Comparison of ENCODE assay signal across 22 mouse cellular contexts in the genomic region with DNA sequence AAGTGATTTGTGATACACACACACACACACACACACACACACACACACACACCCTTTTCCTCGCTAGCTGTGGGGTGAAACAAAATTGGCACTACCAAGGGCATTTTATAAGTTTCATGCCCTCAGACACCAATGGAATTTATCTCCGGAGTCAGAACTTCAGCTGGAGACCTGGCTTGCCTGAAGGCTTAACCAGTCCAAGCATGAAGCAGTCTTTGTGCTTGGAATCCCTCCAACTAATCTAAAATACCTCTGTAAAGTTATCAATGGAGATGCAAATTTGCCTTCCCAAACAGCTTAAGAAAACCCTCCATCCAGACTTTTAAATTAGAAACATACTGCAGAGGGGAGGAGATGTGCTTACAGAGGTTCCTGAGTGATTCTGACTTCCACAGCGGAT. TPM values are rescaled to one million over a fixed set of nuclear protein-coding genes. Genes with fewer than 3 reads are reported as not detected.
A peak's percentile ranks its signal among the peaks of the same experiment; 100 is the strongest.
DNase-seq lines count a peak whose midpoint lies in the region; ATAC-seq and TF ChIP-seq lines count a peak whose summit lies in the region.
"Had no signal": no experiment of that assay in that cellular context is flagged by ENCODE, and none has a peak within 500 bp of the region (broad histone marks: within the 10 kb centered on the region; RNA-seq: fewer than 3 reads in every experiment).

No protein-coding gene starts in this region.

- H3K4me1 ChIP-seq in embryonic facial prominence, embryonic 14.5 days (ENCODE audit: control insufficient read depth, insufficient read depth, low read length): 0 out of 2 replicates have a peak, but pooled peaks cover 4% of the 10 kb centered on the region
- peaks cover 22% of the 10 kb centered on the region for H3K4me1 ChIP-seq in embryonic facial prominence, embryonic 10.5 days
- H3K4me1 ChIP-seq in brown adipose tissue, adult 24 weeks (ENCODE audit: control insufficient read depth, insufficient read depth, insufficient read length, low read length): no peaks in the 10 kb centered on the region; the same call in 1 of the 2 replicates
- H3K4me1 ChIP-seq in hindbrain, embryonic 13.5 days (replicated peaks): no peaks in the 10 kb centered on the region
- H3K4me1 ChIP-seq: forebrain, embryonic 12.5 days had no signal

- H3K4me3 ChIP-seq in embryonic facial prominence, embryonic 14.5 days (ENCODE audit: low read depth, low read length): no peak overlapping the region
- H3K4me3 ChIP-seq in embryonic facial prominence, embryonic 10.5 days: no peak overlapping the region
- H3K4me3 ChIP-seq in brown adipose tissue, adult 24 weeks (ENCODE audit: insufficient read depth, low read depth, low read length): no peak overlapping the region
- peak overlapping the region; percentile 12 for H3K4me3 ChIP-seq in myocyte
- no peak overlapping the region for H3K4me3 ChIP-seq in hindbrain, embryonic 13.5 days
- H3K4me3 ChIP-seq: embryonic facial prominence, embryonic 13.5 days; erythroblast, embryonic 14.5 days; forebrain, embryonic 10.5 days; forebrain, embryonic 12.5 days had no signal

- no peaks in the 10 kb centered on the region for H3K36me3 ChIP-seq in embryonic facial prominence, embryonic 14.5 days (ENCODE audit: control insufficient read depth, insufficient read depth, low read length)
- H3K36me3 ChIP-seq in embryonic facial prominence, embryonic 10.5 days (replicated peaks): no peaks in the 10 kb centered on the region
- H3K36me3 ChIP-seq in myocyte (ENCODE audit: control insufficient read depth, insufficient read depth): no peaks in the 10 kb centered on the region
- no peaks in the 10 kb centered on the region for H3K36me3 ChIP-seq in hindbrain, embryonic 13.5 days
- H3K36me3 ChIP-seq: embryonic facial prominence, embryonic 13.5 days; forebrain, embryonic 10.5 days; forebrain, embryonic 12.5 days had no signal

- no peak overlapping the region for H3ac ChIP-seq in myocyte (ENCODE audit: control insufficient read depth, insufficient read length)

- no peak overlapping the region for H3K27ac ChIP-seq in embryonic facial prominence, embryonic 14.5 days (replicated peaks; ENCODE audit: low read depth, low read length)
- H3K27ac ChIP-seq in embryonic facial prominence, embryonic 10.5 days (replicated peaks): no peak overlapping the region
- H3K27ac ChIP-seq in brown adipose tissue, adult 24 weeks (replicated peaks; ENCODE audit: low read depth, low read length): peak overlapping the region; percentile 58; the same call in 1 of the 2 replicates
- H3K27ac ChIP-seq in hindbrain, embryonic 13.5 days: no peak overlapping the region
- H3K27ac ChIP-seq: embryonic facial prominence, embryonic 13.5 days; forebrain, embryonic 10.5 days; forebrain, embryonic 12.5 days had no signal

- ATAC-seq in embryonic facial prominence, embryonic 14.5 days (ENCODE audit: low read depth): no peak
- ATAC-seq in hindbrain, embryonic 13.5 days (ENCODE audit: low FRiP score): no peak
- ATAC-seq: activated CD4-positive, CD25-positive, alpha-beta regulatory T cell, adult 4 months; forebrain, embryonic 14.5 days; forebrain, embryonic 16.5 days had no signal

- DNase-seq in embryonic facial prominence, embryonic 14.5 days (ENCODE audit: low spot score): peak; percentile 70
- DNase-seq in embryonic facial prominence, embryonic 10.5 days (ENCODE audit: low spot score): no peak
- no peak for DNase-seq in left cerebral cortex, adult 18-20 months (ENCODE audit: low spot score in 2 of 2)
- DNase-seq: adrenal gland, adult 8-10 months; adrenal gland, postnatal 14 days; adrenal gland, postnatal 36 days; cerebellum, adult 11-12 months; cerebellum, adult 2 months; cerebellum, adult 9-10 months; cerebellum, postnatal 10 days; cerebellum, postnatal 25 days had no signal

- no peak overlapping the region for H3K9ac ChIP-seq in embryonic facial prominence, embryonic 14.5 days (ENCODE audit: low read depth, low read length)
- no peak overlapping the region for H3K9ac ChIP-seq in hindbrain, embryonic 13.5 days
- H3K9ac ChIP-seq: embryonic facial prominence, embryonic 13.5 days; forebrain, embryonic 12.5 days had no signal

- no peaks in the 10 kb centered on the region for H3K9me3 ChIP-seq in embryonic facial prominence, embryonic 14.5 days (ENCODE audit: control insufficient read depth, low read length)
- no peaks in the 10 kb centered on the region for H3K9me3 ChIP-seq in embryonic facial prominence, embryonic 10.5 days
- no peaks in the 10 kb centered on the region for H3K9me3 ChIP-seq in hindbrain, embryonic 13.5 days
- H3K9me3 ChIP-seq: embryonic facial prominence, embryonic 13.5 days; forebrain, embryonic 10.5 days; forebrain, embryonic 12.5 days had no signal

- H3K4me2 ChIP-seq in embryonic facial prominence, embryonic 14.5 days (ENCODE audit: low read depth, low read length): no peak overlapping the region
- peak overlapping the region; percentile 69 for H3K4me2 ChIP-seq in myocyte (ENCODE audit: low read depth)
- H3K4me2 ChIP-seq in hindbrain, embryonic 13.5 days: no peak overlapping the region
- H3K4me2 ChIP-seq: embryonic facial prominence, embryonic 13.5 days; forebrain, embryonic 12.5 days had no signal

- H3K79me2 ChIP-seq in myocyte (ENCODE audit: control insufficient read depth, insufficient read depth): peaks cover 6% of the 10 kb centered on the region

- WGBS in embryonic facial prominence, embryonic 14.5 days: 43% methylated on average over 3 of the region's 3 CpGs
- 69% methylated on average over 3 of the region's 3 CpGs for WGBS in embryonic facial prominence, embryonic 10.5 days
- 65% methylated on average over 3 of the region's 3 CpGs for WGBS in hindbrain, embryonic 13.5 days

- no peak for TF ChIP-seq POLR2A in myocyte (IDR thresholded peaks at IDR 0.05; ENCODE audit: insufficient read length, low read depth)

- no peaks in the 10 kb centered on the region for H3K27me3 ChIP-seq in embryonic facial prominence, embryonic 14.5 days (replicated peaks; ENCODE audit: control insufficient read depth, insufficient read depth, low read length)
- no peaks in the 10 kb centered on the region for H3K27me3 ChIP-seq in embryonic facial prominence, embryonic 10.5 days (replicated peaks; ENCODE audit: low read depth, poor library complexity, severe bottlenecking)
- no peaks in the 10 kb centered on the region for H3K27me3 ChIP-seq in myocyte (ENCODE audit: control insufficient read depth, insufficient read depth, insufficient read length)
- no peaks in the 10 kb centered on the region for H3K27me3 ChIP-seq in hindbrain, embryonic 13.5 days
- H3K27me3 ChIP-seq: embryonic facial prominence, embryonic 13.5 days; forebrain, embryonic 12.5 days had no signal

TF ChIP-seq in myocyte, 11 proteins besides CTCF, POLR2A, EP300 and RAD21:
- TF ChIP-seq POLR2AphosphoS2 (IDR thresholded peaks at IDR 0.05; ENCODE audit: insufficient read length, low read depth) (no peak), SRF (IDR thresholded peaks at IDR 0.05; ENCODE audit: control insufficient read depth, insufficient read length, low read depth) (no peak), TCF12 (IDR thresholded peaks at IDR 0.05; ENCODE audit: insufficient read depth, poor library complexity, severe bottlenecking) (no peak), TCF3 (IDR thresholded peaks at IDR 0.05; ENCODE audit: insufficient read length, low read depth) (no peak), REST (IDR thresholded peaks at IDR 0.05; ENCODE audit: insufficient read depth, insufficient read length) (no peak), CEBPB (IDR thresholded peaks at IDR 0.05; ENCODE audit: insufficient read depth, poor library complexity, severe bottlenecking) (no peak), MAX (IDR thresholded peaks at IDR 0.05; ENCODE audit: low read depth) (no peak), MYOD1 (IDR thresholded peaks at IDR 0.05; ENCODE audit: control insufficient read depth in 1 of 3, insufficient read length in 2 of 3, low read depth in 2 of 3) (no peak), MYOG (IDR thresholded peaks at IDR 0.05; ENCODE audit: control insufficient read depth in 1 of 3, insufficient read depth in 1 of 3, insufficient read length in 2 of 3, low read depth in 2 of 3) (no peak), USF1 (IDR thresholded peaks at IDR 0.05; ENCODE audit: low read depth) (no peak), E2F4 (IDR thresholded peaks at IDR 0.05; ENCODE audit: insufficient read depth) (no peak)

RNA-seq across cellular contexts. Expression of gene Pdgfc, which starts 6.3 kb away (rescaled TPM):
- polyA plus RNA-seq in embryonic facial prominence, embryonic 14.5 days (2014; fragmentation: Nextera tagmentation; extraction: Ambion mirVana): 27.7 and 30.4 TPM in 2 replicates
- polyA plus RNA-seq in embryonic facial prominence, embryonic 10.5 days (2016; fragmentation: Nextera tagmentation; extraction: Ambion mirVana): 38.6 and 43.3 TPM in 2 replicates
- 3.1 and 6.2 TPM in 2 replicates for polyA plus RNA-seq in brown adipose tissue, adult 24 weeks (2012; ENCODE audit: insufficient read depth, insufficient read length, missing spikeins)
- 23.9 TPM for polyA plus RNA-seq in myocyte (2012; fragmentation: generic; extraction: Trizol)
- total RNA-seq in left cerebral cortex, adult 18-20 months (2021): 1 to 10 TPM; 6.7 to 7.8 TPM
- polyA plus RNA-seq in hindbrain, embryonic 13.5 days (2015; fragmentation: Nextera tagmentation; extraction: Ambion mirVana): 5.3 and 6.8 TPM in 2 replicates
- total RNA-seq: MEL had no signal
- polyA plus RNA-seq: activated CD4-positive, CD25-positive, alpha-beta regulatory T cell, adult 4 months; erythroblast, embryonic 14.5 days had no signal
